Mouse (Mus musculus): ENCODE measurements around the gene Gm45062. TPM values are rescaled to one million over a fixed set of nuclear protein-coding genes. Genes with fewer than 3 reads are reported as not detected.
A peak's percentile ranks its signal among the peaks of the same experiment; 100 is the strongest.
"Not testable (repeated sequence)": the region's sequence is repeated elsewhere in the genome, so short reads cannot be mapped to it uniquely, and the experiment has no call there.

Gene Gm45062
- polyA plus RNA-seq, 1 experiment, result not detected

DNA sequence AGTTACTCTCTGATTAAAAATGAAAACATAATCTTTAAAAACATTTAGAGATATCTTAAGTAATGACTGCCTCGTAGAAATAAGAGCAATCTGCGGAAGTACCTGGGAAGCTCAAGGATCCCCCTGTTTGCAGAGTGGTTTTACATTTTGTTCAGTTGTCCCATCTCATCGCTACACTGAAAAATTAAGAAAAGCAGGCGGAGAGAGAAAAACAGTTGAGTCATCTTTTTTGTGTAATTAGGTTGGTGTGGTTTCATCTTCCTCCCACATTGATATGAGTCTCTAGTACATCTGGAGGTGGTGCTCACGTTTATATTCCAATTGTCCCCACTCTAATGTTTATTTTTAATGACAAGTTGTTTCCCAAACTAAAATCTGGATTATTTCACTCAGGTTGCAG, 265.5 kb downstream of the Gm45062 start:
- Histone ChIP-seq H3K4me1 (peaks cover 4% of the 10 kb centered on the region; the same call in 1 of the 2 replicates), H3K36me3 (replicated peaks; ENCODE audit: low read length) (no peaks in the 10 kb centered on the region), H3K4me3 (replicated peaks) (no peak overlapping the region), H3K9me3 (no peaks in the 10 kb centered on the region), H3K27me3 (replicated peaks) (no peaks in the 10 kb centered on the region)
- TF ChIP-seq GATA1 (IDR thresholded peaks at IDR 0.05; ENCODE audit: borderline replicate concordance, low read length) (no peak), FLI1 (IDR thresholded peaks at IDR 0.05; ENCODE audit: low read length) (no peak)

DNA sequence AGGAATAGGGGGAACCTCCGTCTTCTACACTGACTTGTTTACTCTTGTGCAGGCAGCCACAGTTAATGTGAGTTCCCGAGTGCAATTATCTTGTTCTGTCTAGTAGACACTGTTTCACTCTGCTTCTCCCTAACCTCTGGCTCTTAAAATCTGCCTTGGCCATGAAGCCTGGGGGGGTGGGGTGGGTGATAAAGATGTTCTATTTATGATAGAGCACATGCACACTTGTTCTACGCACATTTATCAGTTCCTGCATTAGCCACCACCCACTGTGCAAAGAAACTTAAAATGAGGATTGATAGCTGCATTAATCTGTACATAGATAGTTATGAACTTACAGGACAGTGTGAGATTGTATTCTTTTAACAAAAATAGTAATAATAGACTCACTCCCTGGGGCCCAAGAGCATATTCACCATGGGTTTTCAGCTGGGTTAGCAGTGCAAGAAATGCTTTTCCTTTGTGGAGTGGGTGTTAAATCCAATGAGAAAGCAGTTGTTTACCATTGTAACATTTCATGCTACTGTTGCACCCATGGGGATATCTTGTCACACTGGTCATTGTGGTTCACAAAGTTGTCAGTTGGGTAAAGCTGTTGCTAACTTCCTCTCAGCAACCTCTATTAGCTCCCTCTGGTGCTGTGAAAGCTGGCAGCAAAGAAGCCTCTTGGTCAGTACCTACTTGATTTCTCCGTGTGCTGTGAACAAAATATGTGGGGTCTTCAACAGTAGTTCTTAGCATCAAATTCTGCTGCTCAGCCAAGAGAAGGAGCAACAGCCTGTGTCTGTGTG, 272.0 kb downstream of the Gm45062 start:
- Histone ChIP-seq H3K4me3 (replicated peaks) (peak overlapping the region; percentile 40), H3K9me3 (no peaks in the 10 kb centered on the region), H3K4me1 (peaks cover 11% of the 10 kb centered on the region), H3K36me3 (replicated peaks; ENCODE audit: low read length) (no peaks in the 10 kb centered on the region), H3K27me3 (replicated peaks) (no peaks in the 10 kb centered on the region)
- TF ChIP-seq FLI1 (IDR thresholded peaks at IDR 0.05; ENCODE audit: low read length), result no peak
- no peak for TF ChIP-seq GATA1 (IDR thresholded peaks at IDR 0.05; ENCODE audit: borderline replicate concordance, low read length)

DNA sequence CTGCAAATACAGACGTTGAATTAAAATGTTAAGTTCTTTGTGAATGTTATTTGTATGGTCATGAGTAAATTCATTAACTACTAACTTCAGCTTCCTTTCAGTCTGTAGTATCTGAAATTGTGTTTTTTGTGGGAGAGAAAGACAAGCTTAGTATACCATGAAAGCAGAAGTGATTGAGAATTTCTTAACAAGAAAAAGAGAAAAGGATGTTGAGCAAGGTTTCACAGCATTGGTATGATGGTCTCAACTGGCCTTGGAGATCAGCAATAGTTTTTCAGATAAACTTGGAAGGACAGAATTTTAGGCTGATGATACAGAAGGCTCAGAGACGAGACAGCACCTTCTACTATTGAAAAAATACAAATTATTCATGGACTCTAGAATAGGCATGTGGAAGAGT, 277.7 kb downstream of the Gm45062 start:
- Histone ChIP-seq H3K36me3 (replicated peaks; ENCODE audit: low read length) (no peaks in the 10 kb centered on the region), H3K4me3 (replicated peaks) (no peak overlapping the region), H3K9me3 (no peaks in the 10 kb centered on the region), H3K4me1 (no peaks in the 10 kb centered on the region), H3K27me3 (replicated peaks) (no peaks in the 10 kb centered on the region)
- TF ChIP-seq GATA1 (IDR thresholded peaks at IDR 0.05; ENCODE audit: borderline replicate concordance, low read length) (no peak), FLI1 (IDR thresholded peaks at IDR 0.05; ENCODE audit: low read length) (no peak)

DNA sequence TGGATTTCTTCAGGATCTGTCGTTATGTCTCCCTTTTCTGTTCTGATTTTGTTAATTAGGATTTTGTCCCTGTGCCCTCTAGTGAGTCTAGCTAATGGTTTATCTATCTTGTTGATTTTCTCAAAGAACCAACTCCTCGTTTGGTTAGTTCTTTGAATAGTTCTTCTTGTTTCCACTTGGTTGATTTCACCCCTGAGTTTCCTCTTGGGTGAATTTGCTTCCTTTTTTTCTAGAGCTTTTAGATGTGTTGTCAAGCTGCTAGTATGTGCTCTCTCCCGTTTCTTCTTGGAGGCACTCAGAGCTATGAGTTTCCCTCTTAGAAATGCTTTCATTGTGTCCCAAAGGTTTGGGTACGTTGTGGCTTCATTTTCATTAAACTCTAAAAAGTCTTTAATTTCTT, 282.3 kb downstream of the Gm45062 start:
- H3K4me1 ChIP-seq; H3K9me3 ChIP-seq; H3K4me3 ChIP-seq (replicated peaks); H3K27me3 ChIP-seq (replicated peaks); H3K36me3 ChIP-seq (replicated peaks; ENCODE audit: low read length): not testable (repeated sequence)

DNA sequence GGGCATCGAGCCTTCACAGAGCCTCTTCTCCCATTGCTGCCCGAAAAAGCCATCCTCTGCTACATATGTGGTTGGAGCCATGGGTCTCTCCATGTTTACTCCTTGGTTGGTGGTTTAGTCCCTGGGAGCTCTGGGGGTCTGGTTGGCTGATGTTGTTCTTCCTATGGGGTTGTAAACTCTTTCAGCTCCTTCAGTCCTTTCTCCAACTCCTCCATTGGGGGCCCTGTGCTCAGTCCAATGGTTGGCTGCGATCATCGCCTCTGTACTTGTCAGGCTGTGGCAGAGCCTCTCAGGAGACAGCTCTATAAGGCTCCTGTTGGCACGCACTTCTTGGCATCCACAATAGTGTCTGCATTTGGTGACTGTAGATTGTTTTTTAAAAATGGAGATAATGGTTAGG, 285.6 kb downstream of the Gm45062 start:
- H3K4me3 ChIP-seq (replicated peaks), result no peak overlapping the region
- H3K4me1 ChIP-seq, result no peaks in the 10 kb centered on the region
- no peak for TF ChIP-seq FLI1 (IDR thresholded peaks at IDR 0.05; ENCODE audit: low read length)
- TF ChIP-seq GATA1 (IDR thresholded peaks at IDR 0.05; ENCODE audit: borderline replicate concordance, low read length), result no peak
- no peaks in the 10 kb centered on the region for H3K36me3 ChIP-seq (replicated peaks; ENCODE audit: low read length)
- no peaks in the 10 kb centered on the region for H3K9me3 ChIP-seq
- no peaks in the 10 kb centered on the region for H3K27me3 ChIP-seq (replicated peaks)

DNA sequence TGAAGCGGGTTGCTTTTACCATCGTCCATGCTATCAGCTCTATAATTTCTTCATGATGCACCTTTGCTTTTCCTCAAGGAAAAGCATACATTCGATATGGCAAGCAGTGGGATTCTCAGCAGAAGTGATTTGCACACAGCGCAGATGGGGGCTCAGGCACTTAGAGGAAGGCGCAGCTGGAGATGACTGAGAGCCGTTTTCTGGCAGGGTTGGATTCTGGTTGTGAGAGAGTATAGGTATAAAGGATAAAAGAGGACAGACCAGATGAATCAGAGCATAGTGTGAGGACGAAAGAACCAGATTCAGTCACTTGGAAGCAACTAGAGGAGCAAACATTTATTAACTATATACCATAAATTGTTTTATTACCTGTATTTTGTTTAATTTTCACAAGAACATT, 286.5 kb downstream of the Gm45062 start:
- TF ChIP-seq FLI1 (IDR thresholded peaks at IDR 0.05; ENCODE audit: low read length) (no peak), GATA1 (IDR thresholded peaks at IDR 0.05; ENCODE audit: borderline replicate concordance, low read length) (no peak)
- Histone ChIP-seq H3K4me3 (replicated peaks) (no peak overlapping the region), H3K27me3 (replicated peaks) (no peaks in the 10 kb centered on the region), H3K4me1 (no peaks in the 10 kb centered on the region), H3K36me3 (replicated peaks; ENCODE audit: low read length) (no peaks in the 10 kb centered on the region), H3K9me3 (no peaks in the 10 kb centered on the region)

DNA sequence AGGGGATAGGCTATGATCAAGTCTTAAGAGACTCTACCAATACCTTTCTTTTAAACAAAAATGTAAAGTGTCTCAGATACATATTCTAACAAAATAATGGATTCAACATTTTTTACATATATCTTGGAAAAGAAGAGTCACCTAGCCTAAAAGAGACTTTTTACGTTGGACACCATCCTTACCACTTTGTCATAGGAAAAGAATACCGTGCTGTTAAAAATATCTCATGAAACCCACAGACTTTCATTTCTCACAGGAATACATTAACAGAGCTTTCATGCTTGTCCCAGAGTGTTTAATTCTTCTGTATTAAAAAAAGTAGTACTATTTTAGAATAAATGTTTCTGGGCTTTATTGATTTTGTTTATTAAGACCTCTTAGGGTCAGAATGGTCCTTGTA, 291.9 kb downstream of the Gm45062 start:
- H3K36me3 ChIP-seq (replicated peaks; ENCODE audit: low read length), result no peaks in the 10 kb centered on the region
- TF ChIP-seq GATA1 (IDR thresholded peaks at IDR 0.05; ENCODE audit: borderline replicate concordance, low read length) (no peak), FLI1 (IDR thresholded peaks at IDR 0.05; ENCODE audit: low read length) (no peak)

DNA sequence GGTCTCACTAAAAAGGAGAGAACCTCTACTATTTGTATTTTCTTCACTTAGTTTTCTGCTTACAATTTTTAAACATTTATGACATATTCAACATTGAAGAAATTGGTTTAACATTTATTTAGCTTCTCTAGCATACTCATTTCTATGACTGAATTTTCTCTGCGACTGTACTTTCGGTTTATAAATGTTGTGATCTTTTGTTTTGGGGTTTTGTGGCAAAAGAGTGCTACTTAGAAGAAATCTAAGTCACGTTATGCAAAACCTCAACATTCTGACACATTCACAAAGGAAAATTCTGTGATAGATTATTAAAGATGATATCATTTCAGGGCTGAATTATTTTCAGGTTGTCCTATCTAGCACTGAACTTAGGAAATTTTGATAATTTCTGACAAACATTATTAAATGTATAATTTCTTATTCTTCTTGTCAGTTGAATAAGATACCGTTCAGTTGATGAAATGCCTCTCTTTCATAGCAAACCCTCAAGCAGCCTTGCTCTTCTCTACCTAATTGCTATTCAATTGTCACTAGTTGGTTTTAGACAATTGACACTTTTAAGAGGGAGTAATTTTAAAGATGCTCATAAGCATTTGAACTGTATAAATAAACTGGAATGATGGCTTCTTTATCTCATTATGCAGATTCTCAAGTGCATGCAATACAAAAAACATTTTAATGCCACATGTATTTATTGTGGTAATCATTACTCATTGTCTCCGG, 297.8 kb downstream of the Gm45062 start:
- no peak overlapping the region for H3K4me3 ChIP-seq (replicated peaks)
- TF ChIP-seq GATA1 (IDR thresholded peaks at IDR 0.05; ENCODE audit: borderline replicate concordance, low read length), result no peak
- no peak for TF ChIP-seq FLI1 (IDR thresholded peaks at IDR 0.05; ENCODE audit: low read length)
- no peaks in the 10 kb centered on the region for H3K9me3 ChIP-seq
- no peaks in the 10 kb centered on the region for H3K36me3 ChIP-seq (replicated peaks; ENCODE audit: low read length)
- no peaks in the 10 kb centered on the region for H3K4me1 ChIP-seq
- H3K27me3 ChIP-seq (replicated peaks), result no peaks in the 10 kb centered on the region

More for the DNA sequence above, 291.9 kb downstream of the Gm45062 start:
- Histone ChIP-seq H3K9me3 (no peaks in the 10 kb centered on the region), H3K4me1 (no peaks in the 10 kb centered on the region), H3K4me3 (replicated peaks) (no peak overlapping the region), H3K27me3 (replicated peaks) (no peaks in the 10 kb centered on the region)

DNA sequence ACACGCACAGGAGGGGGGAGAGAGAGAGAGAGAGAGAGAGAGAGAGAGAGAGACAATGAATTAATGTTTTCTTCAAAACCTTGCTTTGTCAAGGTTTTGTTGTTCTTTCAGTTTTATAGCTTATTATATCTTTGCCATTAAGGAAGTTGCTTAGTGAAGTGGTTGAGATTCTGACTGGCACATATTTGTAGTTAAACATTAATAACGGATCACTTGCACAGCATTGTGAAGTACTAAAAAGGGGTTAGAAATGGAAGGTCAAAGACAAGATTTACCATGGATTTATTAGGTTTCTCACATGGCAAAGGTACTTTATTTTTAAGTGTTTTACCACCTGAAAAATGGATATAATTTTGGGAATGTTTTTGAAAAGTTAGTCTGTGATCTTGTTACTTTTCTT, 301.4 kb downstream of the Gm45062 start:
- no peaks in the 10 kb centered on the region for H3K27me3 ChIP-seq (replicated peaks)
- no peak overlapping the region for H3K4me3 ChIP-seq (replicated peaks)
- H3K4me1 ChIP-seq, result no peaks in the 10 kb centered on the region
- H3K9me3 ChIP-seq, result 0 out of 2 replicates have a peak, but pooled peaks cover 3% of the 10 kb centered on the region
- no peaks in the 10 kb centered on the region for H3K36me3 ChIP-seq (replicated peaks; ENCODE audit: low read length)
- TF ChIP-seq GATA1 (IDR thresholded peaks at IDR 0.05; ENCODE audit: borderline replicate concordance, low read length), result no peak
- no peak for TF ChIP-seq FLI1 (IDR thresholded peaks at IDR 0.05; ENCODE audit: low read length)

DNA sequence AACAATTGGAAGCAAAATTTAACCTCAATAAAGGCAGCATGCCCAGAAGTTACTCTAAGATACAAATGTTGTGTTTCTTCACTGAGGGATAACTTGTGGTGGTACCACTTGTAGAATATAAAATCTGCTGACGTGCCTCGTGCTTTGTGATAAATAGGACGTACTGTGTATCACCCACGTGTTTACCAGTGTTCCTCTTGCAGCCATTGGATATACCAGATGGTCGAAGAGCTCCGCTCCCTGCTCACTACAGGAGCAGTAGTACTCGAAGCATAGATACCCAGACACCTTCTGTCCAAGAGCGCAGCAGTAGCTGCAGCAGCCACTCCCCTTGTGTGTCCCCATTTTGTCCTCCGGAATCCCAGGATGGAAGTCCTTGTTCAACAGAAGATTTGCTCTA, 323.1 kb downstream of the Gm45062 start:
- H3K4me1 ChIP-seq, result no peaks in the 10 kb centered on the region
- no peak overlapping the region for H3K4me3 ChIP-seq (replicated peaks)
- no peaks in the 10 kb centered on the region for H3K36me3 ChIP-seq (replicated peaks; ENCODE audit: low read length)
- TF ChIP-seq GATA1 (IDR thresholded peaks at IDR 0.05; ENCODE audit: borderline replicate concordance, low read length), result no peak
- H3K27me3 ChIP-seq (replicated peaks), result no peaks in the 10 kb centered on the region
- no peaks in the 10 kb centered on the region for H3K9me3 ChIP-seq

Measured in megakaryocyte, embryonic 14.5 days (primary cell).